Mouse (Mus musculus): Measurements from ENCODE around the gene Tpm4.
"Not testable (repeated sequence)": the region's sequence is repeated elsewhere in the genome, so short reads cannot be mapped to it uniquely, and the experiment has no call there.

Tpm4 gene

DNA sequence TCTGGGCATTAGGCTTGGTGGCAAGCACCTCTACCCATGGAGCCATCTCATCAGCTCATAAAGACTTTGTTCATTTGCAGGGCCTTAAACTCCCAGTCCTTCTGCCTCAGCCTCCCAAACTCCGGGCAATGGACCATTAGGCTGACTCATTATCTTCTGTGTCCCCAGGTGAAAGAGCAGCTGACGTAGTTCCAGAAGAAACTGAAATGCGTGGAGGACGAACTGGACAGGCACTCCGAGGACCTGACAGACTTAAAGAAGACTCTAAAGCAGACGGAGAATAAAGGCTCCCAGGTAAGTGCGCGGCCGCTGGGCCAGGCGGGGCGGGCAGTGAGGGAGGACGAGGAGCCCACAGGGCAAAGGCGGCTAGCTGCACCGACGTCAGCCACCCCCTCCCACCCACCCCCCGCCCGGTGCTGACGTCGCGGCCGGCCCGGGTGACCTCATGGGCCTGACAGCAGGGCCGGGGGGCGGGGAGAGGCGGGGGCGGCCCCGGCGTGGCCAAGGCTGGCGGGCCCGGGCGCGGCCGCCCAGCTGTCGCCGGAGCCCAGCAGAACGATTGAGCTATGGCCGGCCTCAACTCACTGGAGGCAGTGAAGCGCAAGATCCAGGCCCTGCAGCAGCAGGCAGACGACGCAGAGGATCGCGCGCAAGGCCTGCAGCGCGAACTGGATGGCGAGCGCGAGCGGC is at the start of gene Tpm4:
Tpm4 (plus strand) TSS at position 220 of the 690 bp plus-strand sequence.
- ATAC-seq (ENCODE audit: low TSS enrichment) = peak; percentile 69

DNA sequence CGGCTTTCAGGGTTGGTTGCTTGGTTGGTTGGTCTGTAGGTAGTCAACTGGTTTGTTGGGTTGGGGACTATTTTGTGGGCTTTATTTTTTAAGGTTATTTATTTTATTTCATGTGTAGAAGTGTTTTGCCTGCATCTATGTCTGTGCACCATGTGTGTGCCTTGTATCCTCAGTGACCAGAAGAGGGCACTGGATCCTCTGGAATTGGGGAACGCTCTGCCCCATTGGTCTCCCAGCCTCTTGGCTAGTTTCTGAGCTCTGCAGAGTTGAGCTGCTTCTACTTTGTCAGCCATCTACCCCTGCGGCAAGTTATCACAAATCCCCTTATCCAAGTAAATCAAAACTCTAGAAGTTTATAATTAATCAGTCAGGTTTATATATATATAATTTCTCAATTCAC is 47.2 kb upstream of the Tpm4 start:
- ATAC-seq (ENCODE audit: low TSS enrichment) = not testable (repeated sequence)

DNA sequence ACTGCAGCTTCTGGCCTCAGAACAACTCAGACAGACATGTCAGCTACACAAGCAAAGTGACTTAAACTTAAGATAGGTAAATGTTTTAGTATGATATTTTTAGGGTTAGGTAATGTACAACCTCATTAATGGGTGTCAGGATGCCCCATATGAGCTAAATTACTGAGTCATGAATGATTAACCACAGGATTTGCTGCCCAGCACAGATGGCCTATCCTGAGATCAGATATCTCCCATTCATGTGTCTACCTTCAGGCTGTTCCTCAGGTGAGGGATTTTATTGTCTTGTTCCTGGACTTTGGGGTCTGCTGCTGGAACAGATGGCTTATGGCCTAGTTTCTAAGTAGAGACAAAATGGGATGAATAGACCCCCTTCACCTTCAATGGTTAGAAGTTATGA is 38.1 kb upstream of the Tpm4 start:
- not testable (repeated sequence) for ATAC-seq (ENCODE audit: low TSS enrichment)

DNA sequence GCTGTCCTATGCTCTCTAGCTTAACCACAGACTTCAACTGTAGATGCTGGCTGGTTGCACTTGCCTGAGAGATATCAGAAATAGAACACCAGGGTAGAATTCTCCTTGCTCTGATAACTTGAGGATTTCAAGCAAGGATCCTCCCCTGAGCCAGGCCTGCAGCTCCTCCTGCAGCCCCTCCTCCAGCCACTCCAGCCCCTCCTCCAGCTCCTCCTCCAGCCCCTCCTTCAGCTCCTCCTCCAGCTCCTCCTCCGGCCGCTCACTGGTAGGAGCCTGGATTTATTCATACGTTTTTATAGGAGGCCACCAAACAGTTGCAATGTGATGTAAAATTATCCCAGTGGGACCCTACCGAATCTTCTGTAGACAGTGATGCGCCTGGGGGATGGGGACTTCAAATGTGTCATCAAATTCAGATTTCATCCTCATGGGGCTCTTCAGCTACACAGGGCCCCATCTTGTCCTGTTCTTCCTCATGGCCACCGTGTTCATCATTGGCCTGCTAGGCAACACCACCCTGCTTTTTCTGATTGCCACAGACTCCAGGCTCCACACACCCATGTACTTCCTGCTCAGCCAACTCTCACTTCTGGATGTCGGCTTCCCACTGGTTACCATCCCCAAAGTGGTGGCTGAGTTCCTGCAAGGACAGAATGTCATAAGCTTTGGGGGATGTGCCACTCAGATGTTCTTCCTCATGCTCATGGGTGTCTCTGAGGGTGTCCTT is 35.2 kb upstream of the Tpm4 start:
- ATAC-seq (ENCODE audit: low TSS enrichment) = not testable (repeated sequence)

DNA sequence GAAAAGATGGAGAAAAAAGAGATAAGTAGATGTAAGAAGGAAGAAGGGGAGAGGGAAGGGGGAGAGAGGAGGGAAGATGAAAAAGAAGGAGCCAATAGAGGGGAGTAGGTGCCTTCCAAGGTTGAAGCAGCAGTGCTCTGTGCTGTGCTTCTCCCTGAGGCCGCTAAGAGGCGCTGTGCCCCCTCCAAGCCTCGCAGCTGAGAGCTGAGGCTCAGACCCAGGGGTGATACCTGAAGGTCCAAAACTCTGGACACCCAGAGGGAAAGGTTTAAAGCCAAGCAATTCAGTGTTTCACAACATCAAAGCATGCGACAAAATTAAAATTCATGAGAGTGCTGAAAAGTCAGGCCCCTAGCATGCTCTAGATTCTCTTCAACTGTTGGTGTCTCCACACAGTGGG is 29.6 kb upstream of the Tpm4 start:
- ATAC-seq (ENCODE audit: low TSS enrichment) = no peak

DNA sequence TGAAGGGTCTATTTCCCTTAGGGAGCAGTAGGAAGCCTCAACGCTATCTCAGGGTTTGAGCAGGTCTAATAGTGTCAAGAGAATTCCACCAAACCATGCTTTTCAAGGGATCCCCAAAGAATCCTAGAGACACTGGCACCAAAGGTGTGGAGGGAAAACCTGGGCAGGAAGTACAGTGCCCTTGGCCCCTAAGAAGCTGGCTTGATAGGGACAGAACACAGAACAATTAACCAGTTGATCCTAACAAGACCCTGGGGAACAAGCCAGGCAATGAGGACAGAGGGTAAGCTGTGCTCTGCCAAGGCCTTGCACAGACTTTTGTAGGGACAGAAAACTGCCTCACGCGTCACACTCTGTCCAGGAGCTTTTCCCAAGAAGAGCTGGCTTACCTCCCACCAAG is 28.0 kb upstream of the Tpm4 start, which contains the start of gene Olfr374:
Olfr374 (plus strand) TSS at position 301 of the 400 bp plus-strand sequence.
- no peak for ATAC-seq (ENCODE audit: low TSS enrichment)

DNA sequence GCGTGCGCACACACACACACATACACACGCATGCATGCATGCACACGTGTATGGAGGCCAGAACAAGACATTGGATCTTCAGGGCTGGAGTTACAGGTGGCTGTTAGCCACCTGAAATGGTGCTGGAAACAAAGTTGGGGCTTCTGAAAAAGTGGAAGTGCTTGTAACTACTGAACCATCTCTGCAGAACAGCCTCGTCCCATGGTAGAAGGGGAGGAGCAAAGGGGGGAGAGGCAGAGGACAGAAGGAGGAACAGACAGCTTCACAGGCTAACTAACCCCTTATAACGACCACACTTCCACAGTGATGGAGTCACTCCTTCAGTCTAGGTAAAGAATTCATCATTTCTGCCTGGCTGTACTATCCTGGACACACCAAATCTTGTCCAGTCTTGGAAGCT is 23.9 kb upstream of the Tpm4 start:
- ATAC-seq (ENCODE audit: low TSS enrichment) = no peak

DNA sequence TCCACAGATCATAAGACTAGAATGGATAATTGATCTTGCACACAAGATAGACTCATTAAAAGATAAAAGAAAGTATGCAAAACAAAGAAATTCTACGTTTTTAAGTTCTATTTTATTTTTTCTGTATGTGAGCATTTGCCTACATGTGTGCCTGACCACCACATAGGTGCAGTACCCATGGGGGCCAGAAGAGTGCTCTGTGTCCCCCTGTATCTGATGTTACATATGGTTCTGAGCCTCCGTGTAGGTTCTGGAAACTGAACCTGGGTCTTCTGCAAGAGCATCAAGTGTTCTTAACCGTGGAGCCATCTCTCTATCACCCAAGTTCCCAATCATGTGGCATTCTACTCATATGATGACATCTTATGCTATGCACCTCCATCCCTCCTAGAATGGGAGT is 22.3 kb upstream of the Tpm4 start:
- ATAC-seq (ENCODE audit: low TSS enrichment) = no peak

DNA sequence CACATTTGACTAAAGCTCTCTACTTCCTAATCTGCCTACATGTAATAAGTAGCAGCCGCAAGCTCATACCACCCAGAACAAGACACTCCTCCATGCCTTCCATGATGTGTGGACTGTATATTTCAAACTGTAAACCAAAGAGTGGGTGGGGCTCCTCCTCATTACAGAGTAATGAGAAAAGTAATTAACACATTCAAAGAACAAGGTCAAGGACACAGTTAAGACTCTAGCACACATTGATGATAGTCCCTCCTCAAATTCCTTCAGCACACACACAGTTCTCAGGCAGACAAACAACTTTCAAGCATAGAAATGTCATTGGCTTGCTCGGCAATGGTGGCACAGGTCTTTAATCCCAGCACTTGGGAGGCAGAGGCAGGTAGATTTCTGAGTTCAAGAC is 19.6 kb upstream of the Tpm4 start:
- no peak for ATAC-seq (ENCODE audit: low TSS enrichment)

DNA sequence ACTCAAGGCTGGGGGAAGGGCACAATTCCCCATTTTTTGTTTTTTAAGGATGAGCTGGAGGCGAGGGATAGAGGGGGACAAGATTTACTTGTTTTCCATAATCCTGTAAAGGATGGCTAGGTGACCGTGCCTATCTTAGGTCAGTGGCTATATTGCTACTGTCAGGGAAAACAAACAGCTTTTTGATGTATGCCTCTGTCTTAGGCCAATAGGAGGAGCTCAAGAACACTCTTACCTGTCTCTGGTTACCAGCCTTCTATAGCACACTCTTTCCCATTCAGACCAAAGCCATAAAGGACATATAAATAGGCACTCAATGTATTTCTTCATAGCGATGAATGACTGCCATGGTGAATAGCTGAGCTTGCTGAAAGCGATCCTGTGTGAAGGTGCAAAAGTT is 16.2 kb upstream of the Tpm4 start:
- no peak for ATAC-seq (ENCODE audit: low TSS enrichment)

DNA sequence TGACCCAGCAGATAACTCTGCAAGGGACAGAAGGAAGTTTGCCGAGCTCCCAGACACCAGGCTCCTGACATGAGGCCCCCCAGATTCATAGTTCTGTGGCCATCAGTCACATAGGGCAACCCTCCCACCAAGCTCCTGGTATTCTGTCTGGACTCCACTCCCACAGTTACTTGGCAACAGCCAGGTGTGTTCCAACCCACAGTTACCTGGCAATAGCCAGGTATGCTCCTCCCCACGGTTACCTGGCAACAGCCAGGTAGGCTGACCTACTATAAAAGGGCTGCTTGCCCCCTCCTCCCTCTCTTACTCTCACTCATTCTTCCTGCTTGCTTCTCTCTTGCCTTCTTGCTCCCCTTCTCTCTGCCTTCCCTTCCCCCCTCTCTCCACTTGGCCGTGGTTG is 13.3 kb upstream of the Tpm4 start:
- ATAC-seq (ENCODE audit: low TSS enrichment) = not testable (repeated sequence)

DNA sequence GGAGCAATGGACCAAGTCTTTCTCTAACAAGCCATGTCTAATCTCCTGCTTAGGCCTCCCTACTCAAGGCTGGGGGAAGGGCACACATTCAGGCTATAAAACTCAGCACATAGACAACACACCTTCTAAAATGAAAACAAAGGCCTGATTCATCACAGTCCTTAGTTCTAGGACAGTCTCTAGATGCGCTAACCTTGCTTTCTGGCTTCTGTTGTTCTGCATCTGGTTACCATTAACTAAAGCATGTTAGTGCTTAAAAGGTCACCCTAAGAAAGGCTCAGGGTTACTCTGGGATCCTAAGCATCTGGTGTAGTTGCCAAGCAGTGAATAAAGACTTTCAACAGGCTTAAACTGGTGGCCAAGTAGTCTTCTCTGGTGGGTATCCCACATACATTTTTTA is 12.8 kb upstream of the Tpm4 start:
- ATAC-seq (ENCODE audit: low TSS enrichment) = no peak

DNA sequence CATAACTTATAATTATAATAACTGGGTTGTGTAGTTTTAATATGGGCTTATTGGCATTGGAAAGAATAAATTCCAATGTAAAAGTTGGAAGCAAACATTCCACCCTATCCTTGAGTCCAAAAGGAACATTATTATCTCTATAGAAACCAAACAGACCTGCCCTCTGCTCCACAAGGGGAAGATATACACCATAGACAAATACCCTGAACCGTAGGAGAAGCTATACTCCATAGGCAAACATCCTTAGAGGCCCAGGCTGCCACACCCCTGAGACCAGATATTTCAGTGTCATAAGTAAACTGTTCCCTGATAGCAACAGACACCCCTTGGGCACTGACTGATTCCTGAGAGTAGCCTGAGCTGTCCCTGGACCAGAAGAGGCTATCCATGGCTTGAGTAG is 6.9 kb upstream of the Tpm4 start:
- ATAC-seq (ENCODE audit: low TSS enrichment) = no peak

DNA sequence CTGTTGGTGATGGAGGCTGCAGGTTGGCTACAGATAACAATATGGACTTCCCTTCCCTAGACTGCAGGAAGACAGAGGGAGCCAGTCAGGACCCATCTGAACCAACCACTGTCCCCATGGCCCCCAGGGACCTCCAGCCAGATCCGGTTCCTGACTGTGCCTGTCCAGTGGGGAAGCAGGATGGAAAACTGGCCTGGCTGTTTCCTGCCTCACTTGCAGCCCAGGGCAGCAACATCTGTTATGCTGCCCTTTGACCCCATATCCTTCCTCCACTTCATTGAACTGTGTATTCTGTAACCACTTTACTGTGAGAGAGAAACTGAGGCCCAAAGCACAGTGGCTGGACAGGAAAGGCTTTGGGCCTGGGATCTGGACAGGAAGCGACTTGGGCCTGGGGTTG is 3.5 kb upstream of the Tpm4 start:
- no peak for ATAC-seq (ENCODE audit: low TSS enrichment)

DNA sequence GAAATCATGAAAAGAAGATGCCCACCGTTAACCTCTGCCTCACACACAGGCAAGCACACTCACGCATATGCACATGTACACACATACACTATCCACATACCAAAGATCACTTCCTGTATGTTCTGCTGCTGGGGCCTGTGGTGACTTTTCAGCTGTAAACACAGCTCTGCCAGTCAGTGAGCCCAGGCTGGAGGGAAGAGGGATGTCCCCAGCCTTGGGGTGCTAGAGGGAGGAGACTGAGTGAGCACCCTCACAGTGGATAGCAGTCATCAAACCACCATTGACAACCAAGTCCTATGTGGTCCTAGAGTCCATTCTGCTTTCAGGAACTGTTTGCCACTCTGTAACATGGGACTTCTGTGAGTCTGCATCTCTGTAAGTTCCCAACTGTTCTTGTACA is 2.9 kb upstream of the Tpm4 start:
- no peak for ATAC-seq (ENCODE audit: low TSS enrichment)

DNA sequence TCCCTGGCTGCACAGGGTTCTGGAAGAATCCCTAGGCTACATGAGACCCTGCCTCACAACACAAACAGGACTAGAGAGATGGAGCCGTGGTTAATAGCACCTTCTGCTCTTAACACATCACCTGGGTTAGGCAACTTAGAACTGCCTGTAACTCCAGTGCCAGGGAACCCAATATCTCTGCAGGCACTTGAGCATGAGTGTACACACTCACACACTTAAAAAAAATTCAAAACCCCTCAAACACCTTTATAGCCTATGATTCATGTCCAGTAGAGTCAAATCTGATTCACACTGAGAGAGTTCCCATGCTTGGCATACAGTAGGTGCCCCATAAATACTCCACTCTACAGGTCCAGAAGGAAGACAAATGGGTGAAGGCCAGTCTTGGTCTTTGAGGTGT is 2.4 kb upstream of the Tpm4 start:
- ATAC-seq (ENCODE audit: low TSS enrichment) = no peak

DNA sequence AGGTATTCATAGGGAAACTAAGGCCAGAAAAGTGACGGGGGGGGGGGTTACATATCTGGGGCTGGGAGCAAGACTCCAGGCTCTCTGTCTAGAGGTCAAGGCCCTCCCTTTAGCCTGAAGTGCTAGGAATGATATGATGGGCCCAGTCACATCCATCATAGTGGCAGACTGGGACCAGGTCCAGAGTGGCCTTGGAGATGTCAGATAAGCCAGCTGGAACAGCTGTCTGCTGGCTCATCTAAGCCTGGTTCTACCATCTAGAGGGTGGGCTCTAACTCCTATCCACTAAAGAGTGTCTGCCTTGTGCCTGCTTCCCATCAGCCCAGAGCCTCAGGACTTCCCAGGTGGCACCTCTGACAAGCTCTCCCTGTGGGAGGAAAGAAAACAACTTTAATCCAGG is 1.9 kb upstream of the Tpm4 start:
- no peak for ATAC-seq (ENCODE audit: low TSS enrichment)

DNA sequence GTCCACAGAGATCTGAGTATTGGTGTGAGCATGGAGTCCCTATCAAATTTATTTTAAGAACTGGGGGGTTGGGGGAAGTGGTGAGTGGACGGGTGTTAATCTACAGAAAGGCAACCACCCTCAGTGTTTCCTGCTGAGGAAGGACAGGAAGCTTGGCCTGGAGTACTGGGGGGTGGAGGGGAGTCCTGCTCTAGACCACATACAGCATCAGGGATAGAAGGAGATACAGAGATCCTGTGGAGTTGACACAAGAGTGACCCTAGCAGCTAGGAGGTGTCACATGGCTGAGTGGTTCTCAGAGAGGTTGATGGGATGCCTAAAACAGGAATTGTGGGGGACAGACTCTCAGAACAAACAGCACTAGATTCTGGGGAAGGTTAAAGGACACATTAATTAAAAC is 1.3 kb upstream of the Tpm4 start:
- ATAC-seq (ENCODE audit: low TSS enrichment) = no peak

DNA sequence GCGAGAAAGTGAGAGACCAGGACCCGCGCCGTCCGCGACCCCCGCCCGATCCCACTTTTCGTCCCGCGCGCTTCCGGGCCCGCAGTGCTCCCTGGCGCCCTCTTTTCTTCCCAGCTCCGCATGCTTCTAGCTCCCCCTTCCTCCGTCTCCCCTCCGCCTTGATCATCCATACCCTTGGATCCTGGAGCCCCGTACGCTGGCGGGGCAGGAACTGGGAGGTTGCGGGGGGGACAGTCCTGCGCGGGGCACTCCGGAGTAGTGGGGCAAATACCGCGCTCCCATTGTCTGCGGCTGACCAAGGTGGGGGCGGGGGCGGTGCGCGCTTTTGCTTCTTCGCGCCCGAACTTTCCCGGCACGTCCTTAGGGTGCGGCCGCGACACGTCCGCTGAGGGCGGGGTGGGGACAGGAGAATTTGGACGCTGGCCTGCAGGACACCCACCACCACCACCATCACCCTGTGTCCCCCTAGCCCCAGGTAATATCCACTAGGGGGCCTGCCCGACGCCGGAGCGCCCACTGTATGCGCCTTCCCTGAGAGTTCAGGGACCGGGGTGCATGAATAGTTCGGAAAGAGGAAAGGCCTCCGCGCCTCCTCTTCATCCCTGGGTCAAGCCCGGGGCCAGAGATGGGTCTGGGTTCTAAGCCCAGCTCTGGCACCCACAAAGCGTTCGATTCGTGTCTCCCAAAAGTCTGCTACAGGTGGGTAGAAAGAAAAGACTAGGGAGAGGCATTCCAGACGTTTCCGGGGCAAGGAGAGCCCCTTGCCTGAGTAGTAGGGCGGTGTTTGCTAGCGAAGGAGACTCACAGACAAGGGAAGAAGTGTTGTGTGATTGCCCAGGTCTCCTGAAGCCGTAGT is 899 bp downstream of the Tpm4 start:
- ATAC-seq (ENCODE audit: low TSS enrichment) = peak; percentile 50

DNA sequence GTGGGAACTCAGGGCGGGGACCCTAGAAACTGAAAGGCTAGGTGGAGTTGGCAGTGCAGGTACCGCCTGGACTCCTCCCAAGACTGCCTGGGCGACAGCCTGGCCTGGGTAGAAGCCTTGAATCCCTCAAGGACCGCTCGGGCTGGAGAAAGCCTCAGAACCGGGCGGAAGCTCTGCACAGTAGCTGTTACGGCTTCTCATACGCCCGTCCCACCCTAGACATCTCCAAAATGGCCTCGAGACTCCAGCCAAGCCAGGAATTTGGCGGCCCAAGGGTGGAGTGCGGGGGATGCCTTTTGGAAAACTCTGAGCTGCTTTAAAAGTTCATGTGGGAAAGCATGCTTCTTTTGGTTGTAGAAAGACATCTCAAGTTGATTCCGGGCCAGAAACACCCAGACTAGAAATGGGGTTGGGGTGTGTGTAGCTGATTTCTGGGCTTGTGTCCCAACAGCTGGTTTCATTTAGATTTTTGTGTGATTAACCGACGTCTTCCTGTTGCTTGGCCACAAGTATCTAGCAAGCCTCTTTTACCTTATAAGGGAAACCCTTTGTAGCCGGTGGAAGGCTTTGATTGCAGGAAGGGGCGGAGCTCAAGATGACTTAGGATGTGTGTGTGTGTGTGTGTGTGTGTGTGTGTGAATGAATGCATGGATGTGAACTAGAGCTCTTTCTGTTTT is 1.7 kb downstream of the Tpm4 start:
- no peak for ATAC-seq (ENCODE audit: low TSS enrichment)

DNA sequence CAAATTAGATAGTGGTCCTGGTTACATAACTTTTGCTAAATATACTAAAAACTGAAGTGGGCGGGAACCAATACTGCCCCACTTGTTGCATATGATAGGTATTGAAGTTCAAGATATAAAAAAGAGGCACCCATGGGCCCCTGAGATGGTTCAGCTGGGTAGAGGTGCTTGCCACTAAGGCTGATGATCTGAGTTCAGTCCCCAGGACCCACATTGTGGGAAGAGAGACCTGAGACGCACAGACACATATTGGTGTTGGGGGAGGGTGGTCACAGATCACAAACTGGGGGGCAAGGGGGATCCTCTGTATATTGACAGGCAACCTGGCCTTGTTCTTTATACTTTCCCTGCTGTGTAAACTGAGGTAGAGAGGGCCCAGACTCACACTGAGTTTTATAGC is 2.7 kb downstream of the Tpm4 start:
- no peak for ATAC-seq (ENCODE audit: low TSS enrichment)

DNA sequence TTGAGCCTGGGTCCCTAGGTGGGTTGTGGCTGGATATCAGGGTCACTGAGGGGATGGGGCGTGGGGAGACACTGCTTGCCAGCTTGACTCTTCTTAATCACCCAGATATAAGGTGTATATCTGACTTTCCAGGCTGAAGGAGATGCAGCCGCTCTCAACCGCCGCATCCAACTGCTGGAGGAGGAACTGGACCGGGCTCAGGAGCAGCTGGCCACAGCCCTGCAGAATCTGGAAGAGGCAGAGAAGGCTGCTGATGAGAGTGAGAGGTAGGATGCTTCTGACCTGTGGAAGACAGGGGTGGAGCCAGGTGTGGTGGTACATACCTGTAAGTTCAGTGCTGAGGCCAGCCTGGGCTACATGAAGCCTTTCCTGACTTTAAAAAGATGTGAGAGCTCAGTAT is 3.7 kb downstream of the Tpm4 start:
- ATAC-seq (ENCODE audit: low TSS enrichment) = no peak

Data from frontal cortex, adult (tissue).